Mouse (Mus musculus): ENCODE results near the gene Slc4a2.

DNA sequence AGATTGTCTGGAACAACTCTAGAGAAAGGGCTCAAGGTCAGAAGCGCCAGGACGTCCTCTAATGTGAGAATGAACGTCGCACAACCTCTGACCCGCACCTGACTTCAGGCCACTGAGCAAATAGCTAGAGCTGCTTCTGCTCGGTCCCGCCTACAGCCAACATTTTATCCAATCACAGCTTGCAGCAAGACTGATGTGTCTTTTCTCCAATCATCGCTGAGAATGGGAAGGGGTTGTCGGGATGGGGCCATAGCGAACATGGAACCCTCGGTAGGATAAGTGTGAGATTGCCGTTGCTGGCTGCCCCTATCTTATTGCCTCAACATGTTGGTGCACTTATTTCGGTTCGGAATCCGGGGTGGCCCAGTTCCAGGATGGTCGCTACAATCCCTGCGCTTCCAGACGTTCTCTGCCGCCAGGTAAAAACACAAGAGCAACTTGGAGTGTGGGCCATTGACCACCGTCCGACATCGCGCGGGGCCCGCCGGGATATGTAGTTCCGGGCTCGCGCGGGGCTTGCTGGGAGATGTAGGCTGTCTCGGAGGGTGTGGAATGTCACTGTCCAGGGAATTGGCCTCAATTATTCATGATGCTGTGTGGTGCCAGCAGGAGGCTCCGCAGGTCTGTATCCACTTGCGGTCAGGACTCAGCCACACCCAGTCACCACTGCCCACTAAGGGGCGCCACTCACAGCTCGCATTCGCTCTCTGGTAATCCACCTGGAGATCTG lies 29.3 kb upstream of the Slc4a2 start:
- TF ChIP-seq CTCF (IDR thresholded peaks at IDR 0.05) (peak; percentile 83), EP300 (IDR thresholded peaks at IDR 0.05) (no peak)
